In genomic region chr9:71438146-71438545, GRCm38 (mm10) we compare ENCODE assay signal across 14 mouse cellular contexts.
"Had no signal": no experiment of that assay in that cellular context is flagged by ENCODE, and none has a peak within 500 bp of the region (broad histone marks: within the 10 kb centered on the region; RNA-seq: fewer than 3 reads in every experiment).

No protein-coding gene starts in this region.

- H3K36me3 ChIP-seq: kidney, embryonic 15.5 days; limb, embryonic 13.5 days; neural tube, embryonic 13.5 days had no signal

- DNase-seq: kidney, adult 18-20 months; kidney, postnatal 14 days; left cerebral cortex, postnatal 4 days; lung, adult 18-20 months; lung, postnatal 4 days; retina, postnatal 1 day; right cerebral cortex, postnatal 14 days; thymus, postnatal 14 days had no signal

- H3K4me1 ChIP-seq: kidney, embryonic 15.5 days; limb, embryonic 13.5 days; neural tube, embryonic 13.5 days had no signal

- H3K27ac ChIP-seq: kidney, embryonic 15.5 days; limb, embryonic 13.5 days; liver, embryonic 14.5 days; neural tube, embryonic 13.5 days; stomach, postnatal 0 days had no signal

- H3K4me3 ChIP-seq: kidney, embryonic 15.5 days; limb, embryonic 13.5 days; neural tube, embryonic 13.5 days had no signal

- ATAC-seq: midbrain, embryonic 16.5 days had no signal

- H3K9ac ChIP-seq: kidney, embryonic 15.5 days; limb, embryonic 13.5 days; liver, embryonic 14.5 days; neural tube, embryonic 13.5 days had no signal

- H3K9me3 ChIP-seq: kidney, embryonic 15.5 days; limb, embryonic 13.5 days; neural tube, embryonic 13.5 days had no signal

- H3K27me3 ChIP-seq: kidney, embryonic 15.5 days; limb, embryonic 13.5 days; neural tube, embryonic 13.5 days had no signal
